ENCODE assay signal across 8 mouse cellular contexts in genomic region chr9:115311223-115311520, GRCm38 (mm10). TPM values are rescaled to one million over a fixed set of nuclear protein-coding genes. Genes with fewer than 3 reads are reported as not detected.
DNase-seq lines count a peak whose midpoint lies in the region; ATAC-seq and TF ChIP-seq lines count a peak whose summit lies in the region.

No protein-coding gene starts in this region.

- H3K36me3 ChIP-seq in embryonic facial prominence, embryonic 10.5 days (replicated peaks) = no peaks in the 10 kb centered on the region
- no peaks in the 10 kb centered on the region for H3K36me3 ChIP-seq in intestine, embryonic 15.5 days
- no peaks in the 10 kb centered on the region for H3K36me3 ChIP-seq in liver, embryonic 16.5 days (ENCODE audit: control insufficient read depth, insufficient read depth)

- H3K9ac ChIP-seq in intestine, embryonic 15.5 days = peak overlapping the region; percentile 77; the same call in 1 of the 2 replicates
- H3K9ac ChIP-seq in liver, embryonic 16.5 days (ENCODE audit: low read depth, low read length) = peak overlapping the region; percentile 76

- H3K27me3 ChIP-seq in embryonic facial prominence, embryonic 10.5 days (replicated peaks; ENCODE audit: low read depth, poor library complexity, severe bottlenecking) = no peaks in the 10 kb centered on the region
- no peaks in the 10 kb centered on the region for H3K27me3 ChIP-seq in intestine, embryonic 15.5 days (replicated peaks)
- H3K27me3 ChIP-seq in liver, embryonic 16.5 days (ENCODE audit: control insufficient read depth, insufficient read depth, low read depth, low read length) = no peaks in the 10 kb centered on the region

- H3K4me1 ChIP-seq in embryonic facial prominence, embryonic 10.5 days = peaks cover 38% of the 10 kb centered on the region
- H3K4me1 ChIP-seq in intestine, embryonic 15.5 days (replicated peaks) = peaks cover 2% of the 10 kb centered on the region; the same call in 1 of the 2 replicates
- peaks cover 32% of the 10 kb centered on the region for H3K4me1 ChIP-seq in liver, embryonic 16.5 days (ENCODE audit: control insufficient read depth, low read depth, low read length)

- no peaks in the 10 kb centered on the region for H3K9me3 ChIP-seq in embryonic facial prominence, embryonic 10.5 days
- H3K9me3 ChIP-seq in intestine, embryonic 15.5 days = no peaks in the 10 kb centered on the region
- H3K9me3 ChIP-seq in liver, embryonic 16.5 days (replicated peaks; ENCODE audit: control insufficient read depth, low read length) = no peaks in the 10 kb centered on the region

- TF ChIP-seq CTCF in left cerebral cortex, adult 2 months (IDR thresholded peaks at IDR 0.05) = no peak

- no peak for DNase-seq in left cerebral cortex, adult 2 months (ENCODE audit: extremely low spot score in 1 of 2, low spot score in 2 of 2)
- no peak for DNase-seq in left cerebral cortex, postnatal 4 days
- no peak for DNase-seq in embryonic facial prominence, embryonic 10.5 days (ENCODE audit: low spot score)
- no peak for DNase-seq in left cerebral cortex, adult 18-20 months (ENCODE audit: low spot score in 2 of 2)
- no peak for DNase-seq in layer of hippocampus, adult 9-10 months (ENCODE audit: low spot score)

- H3K27ac ChIP-seq in left cerebral cortex, adult 2 months = peak overlapping the region; percentile 96
- peak overlapping the region; percentile 99 for H3K27ac ChIP-seq in embryonic facial prominence, embryonic 10.5 days (replicated peaks)
- peak overlapping the region; percentile 99 for H3K27ac ChIP-seq in intestine, embryonic 15.5 days
- peak overlapping the region; percentile 94 for H3K27ac ChIP-seq in liver, embryonic 16.5 days (ENCODE audit: low read length)

- 9% methylated on average over 5 of the region's 5 CpGs for WGBS in embryonic facial prominence, embryonic 10.5 days
- WGBS in intestine, embryonic 15.5 days = 5% methylated on average over 5 of the region's 5 CpGs
- WGBS in liver, embryonic 16.5 days (ENCODE audit: insufficient replicate concordance) = 7% methylated on average over 5 of the region's 5 CpGs

- H3K4me3 ChIP-seq in left cerebral cortex, adult 2 months = peak overlapping the region; percentile 96
- peak overlapping the region; percentile 98 for H3K4me3 ChIP-seq in embryonic facial prominence, embryonic 10.5 days
- H3K4me3 ChIP-seq in intestine, embryonic 15.5 days (replicated peaks) = peak overlapping the region; percentile 97
- H3K4me3 ChIP-seq in liver, embryonic 16.5 days (ENCODE audit: low read depth, low read length) = peak overlapping the region; percentile 99

- peak overlapping the region; percentile 57 for H3K4me2 ChIP-seq in intestine, embryonic 15.5 days (replicated peaks)
- peak overlapping the region; percentile 79 for H3K4me2 ChIP-seq in liver, embryonic 16.5 days (ENCODE audit: low read depth, low read length)

- ATAC-seq in intestine, embryonic 15.5 days = peak; percentile 4
- ATAC-seq in liver, embryonic 16.5 days (ENCODE audit: low read depth) = no peak
- ATAC-seq in activated CD4-positive, CD25-positive, alpha-beta regulatory T cell, adult 4 months = no peak

- intact Hi-C loops in left cerebral cortex, adult 2 months (cut with DNase I) = loop anchor here (5.0 to 10.0 kb wide), 3 partner anchors 254 to 731 kb away; partner anchors contain the start of gene Gpd1l
- intact Hi-C loops in left cerebral cortex, postnatal 4 days (cut with DNase I) = loop anchor here (5.0 kb wide), 1 partner anchor 731 kb away; no protein-coding TSS in a partner anchor

RNA-seq across cellular contexts. Expression of gene Stt3b, which starts 1.0 kb away (rescaled TPM):
- 10 to 100 TPM; 87.7 to 92.9 TPM for total RNA-seq in left cerebral cortex, adult 2 months (2021)
- total RNA-seq in left cerebral cortex, postnatal 4 days (2021) = 100 to 1,000 TPM; 110 to 112 TPM
- 85.4 and 93.6 TPM in 2 replicates for polyA plus RNA-seq in embryonic facial prominence, embryonic 10.5 days (2016; fragmentation: Nextera tagmentation; extraction: Ambion mirVana)
- polyA plus RNA-seq in intestine, embryonic 15.5 days (2015; fragmentation: Nextera tagmentation; extraction: Ambion mirVana) = 128 TPM in 2 replicates
- polyA plus RNA-seq in liver, embryonic 16.5 days (2015; fragmentation: Nextera tagmentation; extraction: Ambion mirVana) = 58.5 and 62.9 TPM in 2 replicates
- 10 to 100 TPM; 19.5 to 28.9 TPM for polyA plus RNA-seq in activated CD4-positive, CD25-positive, alpha-beta regulatory T cell, adult 4 months (2017; shearing (Covaris generic))
- 10 to 100 TPM; 88.3 to 89.1 TPM for total RNA-seq in left cerebral cortex, adult 18-20 months (2021)
